Mouse (Mus musculus): ENCODE data around the gene Myo3a. TPM values are rescaled to one million over a fixed set of nuclear protein-coding genes. Genes with fewer than 3 reads are reported as not detected.

Myo3a gene
- polyA plus RNA-seq, 1 experiment from 2014 or later: 0.09 TPM

GRCm38 (mm10) chr2:22621828-22622731, 394.8 kb downstream of the Myo3a start, which contains the start of gene Gad2:
Gad2 (plus strand) TSS chr2:22622205.
- no peaks in the 10 kb centered on the region for H3K36me3 ChIP-seq (ENCODE audit: poor library complexity, severe bottlenecking)
- H3K4me2 ChIP-seq: peak within 1 kb of the TSS; percentile 80
- H3K27ac ChIP-seq: peak within 1 kb of the TSS; percentile 97
- peaks cover 68% of the 10 kb centered on the region for H3K27me3 ChIP-seq
- peak within 1 kb of the TSS; percentile 55 for H3K4me3 ChIP-seq
- peak within 1 kb of the TSS; percentile 83 for H3K9ac ChIP-seq
- H3K9me3 ChIP-seq (replicated peaks): no peaks in the 10 kb centered on the region
- peak; percentile 71 for ATAC-seq
- WGBS: under 1% methylated on average over 55 of the region's 55 CpGs
- peaks cover 50% of the 10 kb centered on the region for H3K4me1 ChIP-seq

- peak overlapping the region; percentile 97 for H3K27ac ChIP-seq
- peak overlapping the region; percentile 80 for H3K4me2 ChIP-seq
- H3K36me3 ChIP-seq (ENCODE audit: poor library complexity, severe bottlenecking): no peaks in the 10 kb centered on the region
- no peak for ATAC-seq
- peak overlapping the region; percentile 83 for H3K9ac ChIP-seq
- no peaks in the 10 kb centered on the region for H3K9me3 ChIP-seq (replicated peaks)
- peak overlapping the region; percentile 55 for H3K4me3 ChIP-seq
- WGBS: 1% methylated on average over 58 of the region's 60 CpGs
- H3K27me3 ChIP-seq: peaks cover 71% of the 10 kb centered on the region
- peaks cover 46% of the 10 kb centered on the region for H3K4me1 ChIP-seq
Observed at GRCm38 (mm10) chr2:22623111-22624070, 396.1 kb downstream of the Myo3a start.

DNA sequence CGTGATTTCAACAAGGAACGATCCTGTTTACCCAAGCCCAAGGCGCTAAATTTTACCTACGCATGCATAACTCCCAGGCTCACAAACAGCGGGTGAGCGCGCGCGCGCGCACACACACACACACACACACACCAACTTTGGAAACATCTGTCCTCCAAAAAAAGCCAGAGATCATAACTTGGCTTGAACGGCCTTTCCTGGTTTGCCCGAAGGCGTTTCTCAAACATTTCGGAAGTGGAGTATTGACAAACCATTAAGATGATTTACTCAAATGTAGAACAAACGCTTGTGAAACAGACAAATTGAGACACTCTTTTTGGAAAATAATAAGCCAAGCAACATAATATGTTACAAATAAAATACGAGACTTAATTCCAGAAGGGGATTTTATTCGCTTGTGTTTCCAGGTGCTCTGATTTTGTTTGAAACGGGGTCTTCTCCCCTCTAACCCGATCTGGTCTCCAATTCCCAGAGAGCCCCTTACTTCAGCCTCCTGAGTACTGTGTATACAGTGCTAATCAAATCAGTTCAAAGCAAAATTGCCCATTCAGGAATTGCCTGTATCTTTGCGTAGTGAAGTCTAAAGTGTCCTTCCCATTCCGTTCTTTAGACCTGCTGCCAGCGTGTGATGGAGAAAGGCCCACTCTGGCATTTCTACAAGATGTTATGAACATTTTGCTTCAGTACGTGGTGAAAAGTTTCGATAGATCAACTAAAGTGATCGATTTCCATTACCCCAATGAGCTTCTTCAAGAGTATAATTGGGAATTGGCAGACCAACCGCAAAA, 397.1 kb downstream of the Myo3a start:
- peak overlapping the region; percentile 55 for H3K4me3 ChIP-seq
- no peaks in the 10 kb centered on the region for H3K9me3 ChIP-seq (replicated peaks)
- peak overlapping the region; percentile 97 for H3K27ac ChIP-seq
- no peak for ATAC-seq
- no peaks in the 10 kb centered on the region for H3K36me3 ChIP-seq (ENCODE audit: poor library complexity, severe bottlenecking)
- peak overlapping the region; percentile 80 for H3K4me2 ChIP-seq
- peaks cover 43% of the 10 kb centered on the region for H3K4me1 ChIP-seq
- peaks cover 63% of the 10 kb centered on the region for H3K27me3 ChIP-seq
- WGBS: 3% methylated on average over 27 of the region's 27 CpGs
- peak overlapping the region; percentile 83 for H3K9ac ChIP-seq

GRCm38 (mm10) chr2:22625096-22625960, 398.0 kb downstream of the Myo3a start:
- peak overlapping the region; percentile 83 for H3K9ac ChIP-seq
- peaks cover 60% of the 10 kb centered on the region for H3K27me3 ChIP-seq
- WGBS: 5% methylated on average over 16 of the region's 16 CpGs
- H3K9me3 ChIP-seq (replicated peaks): no peaks in the 10 kb centered on the region
- H3K4me2 ChIP-seq: peak overlapping the region; percentile 80
- ATAC-seq: no peak
- H3K36me3 ChIP-seq (ENCODE audit: poor library complexity, severe bottlenecking): no peaks in the 10 kb centered on the region
- peaks cover 34% of the 10 kb centered on the region for H3K4me1 ChIP-seq
- peak overlapping the region; percentile 55 for H3K4me3 ChIP-seq
- peak overlapping the region; percentile 97 for H3K27ac ChIP-seq

- Histone ChIP-seq H3K36me3 (ENCODE audit: poor library complexity, severe bottlenecking) (peaks cover 5% of the 10 kb centered on the region; the same call in 1 of the 2 replicates), H3K9me3 (replicated peaks) (no peaks in the 10 kb centered on the region), H3K27ac (peak overlapping the region; percentile 97), H3K4me2 (peak overlapping the region; percentile 80), H3K4me1 (peaks cover 17% of the 10 kb centered on the region), H3K4me3 (peak overlapping the region; percentile 55), H3K9ac (peak overlapping the region; percentile 69), H3K27me3 (peaks cover 44% of the 10 kb centered on the region)
- WGBS: 22% methylated on average over 3 of the region's 3 CpGs
- peak; percentile 41; the same call in 1 of the 2 replicates for ATAC-seq
Observed at GRCm38 (mm10) chr2:22627147-22627666, 399.9 kb downstream of the Myo3a start.

DNA sequence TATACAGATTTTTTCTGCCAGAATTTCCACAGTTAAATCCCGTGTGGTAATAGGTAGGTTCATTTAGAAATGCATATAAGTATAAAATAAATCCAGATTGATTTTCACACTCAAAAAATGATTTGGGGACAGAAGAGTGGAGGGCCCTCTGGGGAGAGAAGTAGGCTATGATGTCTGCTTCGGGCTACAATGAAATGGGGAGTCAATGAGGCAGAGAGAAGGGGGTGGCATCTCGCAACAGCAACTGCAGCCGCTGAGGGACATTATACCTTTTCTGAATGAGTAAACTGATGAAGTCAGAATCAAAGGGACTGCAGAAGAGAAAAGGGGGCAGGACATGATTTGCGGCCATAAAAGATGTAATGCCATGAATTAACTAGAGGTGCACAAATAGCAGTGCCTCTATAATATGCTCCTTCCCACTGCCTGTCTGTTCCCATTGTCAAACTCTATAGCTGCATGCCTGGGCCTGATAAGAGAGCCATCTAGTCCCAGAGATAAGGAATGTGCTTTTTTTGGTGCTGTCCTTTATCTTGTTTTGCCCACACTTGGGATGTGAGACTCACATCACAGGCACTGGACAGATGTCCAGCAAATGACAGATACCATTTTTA, 400.6 kb downstream of the Myo3a start:
- H3K27me3 ChIP-seq: peaks cover 37% of the 10 kb centered on the region
- H3K9me3 ChIP-seq (replicated peaks): no peaks in the 10 kb centered on the region
- peaks cover 12% of the 10 kb centered on the region for H3K4me1 ChIP-seq
- H3K4me2 ChIP-seq: peak overlapping the region; percentile 80
- peak overlapping the region; percentile 69 for H3K9ac ChIP-seq
- peak overlapping the region; percentile 97 for H3K27ac ChIP-seq
- peak overlapping the region; percentile 55 for H3K4me3 ChIP-seq
- 0 out of 2 replicates have a peak, but pooled peaks have one; percentile 26 for ATAC-seq
- peaks cover 10% of the 10 kb centered on the region; the same call in 1 of the 2 replicates for H3K36me3 ChIP-seq (ENCODE audit: poor library complexity, severe bottlenecking)
- WGBS: 22% methylated on average over 5 of the region's 5 CpGs

GRCm38 (mm10) chr2:22634766-22635165, 407.5 kb downstream of the Myo3a start:
- no peaks in the 10 kb centered on the region for H3K4me1 ChIP-seq
- no peak for ATAC-seq
- H3K27ac ChIP-seq: no peak overlapping the region
- H3K4me2 ChIP-seq: no peak overlapping the region
- WGBS: 49% methylated on average over 8 of the region's 8 CpGs
- no peak overlapping the region for H3K9ac ChIP-seq
- H3K9me3 ChIP-seq (replicated peaks): no peaks in the 10 kb centered on the region
- H3K4me3 ChIP-seq: no peak overlapping the region
- H3K36me3 ChIP-seq (ENCODE audit: poor library complexity, severe bottlenecking): peaks cover 30% of the 10 kb centered on the region
- no peaks in the 10 kb centered on the region for H3K27me3 ChIP-seq

DNA sequence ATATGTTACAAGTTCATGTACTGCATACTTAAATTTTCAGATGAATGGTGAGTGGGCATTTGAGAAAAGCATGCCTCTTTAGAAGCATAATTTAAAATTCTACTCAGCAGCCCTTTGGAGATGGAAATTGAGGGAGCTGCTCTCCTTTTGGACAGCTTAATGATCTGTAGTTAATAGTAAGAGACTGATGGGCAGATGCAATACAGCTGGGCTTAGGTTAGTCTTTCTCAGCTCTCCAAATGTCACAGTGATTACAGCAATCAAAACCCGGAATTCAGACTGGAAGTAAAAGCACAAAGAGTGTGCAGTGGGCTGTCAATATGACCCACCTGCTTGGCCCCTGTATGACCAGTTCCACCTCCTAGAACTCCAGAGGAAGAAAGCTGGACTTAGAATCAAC, 418.8 kb downstream of the Myo3a start:
- WGBS: 19% methylated on average over 1 of the region's 1 CpGs
- Histone ChIP-seq H3K27ac (peak overlapping the region; percentile 52; the same call in 1 of the 2 replicates), H3K27me3 (no peaks in the 10 kb centered on the region), H3K4me2 (no peak overlapping the region), H3K36me3 (ENCODE audit: poor library complexity, severe bottlenecking) (peaks cover 15% of the 10 kb centered on the region), H3K4me1 (peaks cover 27% of the 10 kb centered on the region), H3K9ac (no peak overlapping the region), H3K4me3 (no peak overlapping the region), H3K9me3 (replicated peaks) (no peaks in the 10 kb centered on the region)
- peak; percentile 73 for ATAC-seq

DNA sequence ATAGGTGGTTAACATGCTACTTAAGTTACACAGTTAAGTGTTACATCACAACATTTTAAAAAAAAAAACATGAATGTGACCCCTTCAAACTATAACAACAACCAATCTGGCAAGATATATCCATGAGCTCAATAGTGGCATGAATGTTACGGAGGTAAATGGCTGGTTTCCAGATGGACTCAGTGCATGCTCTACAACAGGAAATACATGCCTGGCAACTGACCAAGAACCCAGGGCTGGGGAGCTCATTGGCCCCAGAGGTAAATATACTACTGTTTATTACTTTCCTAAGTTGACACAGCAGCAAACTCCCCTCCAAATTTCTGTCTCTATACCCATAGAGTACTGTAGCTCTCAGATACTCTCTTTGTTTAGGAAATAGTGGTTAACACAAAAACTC, 421.1 kb downstream of the Myo3a start:
- no peak overlapping the region for H3K9ac ChIP-seq
- peaks cover 17% of the 10 kb centered on the region for H3K36me3 ChIP-seq (ENCODE audit: poor library complexity, severe bottlenecking)
- no peak overlapping the region for H3K27ac ChIP-seq
- H3K27me3 ChIP-seq: no peaks in the 10 kb centered on the region
- H3K4me1 ChIP-seq: peaks cover 21% of the 10 kb centered on the region
- no peaks in the 10 kb centered on the region for H3K9me3 ChIP-seq (replicated peaks)
- 78% methylated on average over 1 of the region's 1 CpGs for WGBS
- no peak overlapping the region for H3K4me3 ChIP-seq
- no peak overlapping the region for H3K4me2 ChIP-seq
- no peak for ATAC-seq

DNA sequence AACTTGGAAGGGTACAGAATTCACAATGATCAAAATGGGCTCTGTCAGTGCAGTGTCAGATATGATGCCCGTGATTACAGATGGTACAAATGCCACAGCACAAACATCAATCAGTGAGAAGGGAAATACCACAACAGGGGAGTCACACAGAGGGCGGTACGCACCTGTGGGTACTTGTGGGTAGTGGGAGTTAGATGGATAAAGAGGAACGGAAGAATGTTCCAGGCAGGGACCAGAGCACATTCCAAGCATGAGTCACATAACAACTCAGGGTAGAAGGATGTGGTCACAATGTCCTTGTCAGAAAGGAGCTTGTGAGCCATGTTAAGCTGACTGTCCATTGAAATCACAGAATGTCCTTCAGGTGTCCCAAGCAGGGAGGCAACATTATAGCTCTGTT, 424.5 kb downstream of the Myo3a start:
- H3K9me3 ChIP-seq (replicated peaks): no peaks in the 10 kb centered on the region
- H3K9ac ChIP-seq: no peak overlapping the region
- H3K4me2 ChIP-seq: no peak overlapping the region
- peaks cover 3% of the 10 kb centered on the region; the same call in 1 of the 2 replicates for H3K4me1 ChIP-seq
- no peak for ATAC-seq
- no peaks in the 10 kb centered on the region for H3K27me3 ChIP-seq
- H3K36me3 ChIP-seq (ENCODE audit: poor library complexity, severe bottlenecking): peaks cover 22% of the 10 kb centered on the region
- 85% methylated on average over 4 of the region's 4 CpGs for WGBS
- H3K27ac ChIP-seq: no peak overlapping the region
- no peak overlapping the region for H3K4me3 ChIP-seq

Data from forebrain, embryonic 13.5 days (tissue).